Mouse (Mus musculus): Measurements from ENCODE around the gene H2-M10.4. TPM values are rescaled to one million over a fixed set of nuclear protein-coding genes. Genes with fewer than 3 reads are reported as not detected.

H2-M10.4 gene
- polyA plus RNA-seq, 1 experiment from 2014 or later = not detected

Other genes with a start within 250 kb of the H2-M10.4 start
- 85.0 and 91.8 TPM in 2 replicates for gene Rpp21, start 204.3 kb downstream of the H2-M10.4 start, polyA plus RNA-seq (2015; fragmentation: Nextera tagmentation; extraction: Ambion mirVana)
- gene Trim39, start 190.1 kb downstream of the H2-M10.4 start, polyA plus RNA-seq (2015; fragmentation: Nextera tagmentation; extraction: Ambion mirVana) = 10.4 and 11.7 TPM in 2 replicates
- 0.13 TPM in 1 of 2 replicates, not detected in the other for gene H2-M10.2, start 175.8 kb downstream of the H2-M10.4 start, polyA plus RNA-seq (2015; fragmentation: Nextera tagmentation; extraction: Ambion mirVana)
- not detected in 2 replicates for gene H2-M10.1, start 136.2 kb downstream of the H2-M10.4 start, polyA plus RNA-seq (2015; fragmentation: Nextera tagmentation; extraction: Ambion mirVana)
- gene H2-M10.3, start 93.9 kb downstream of the H2-M10.4 start, polyA plus RNA-seq (2015; fragmentation: Nextera tagmentation; extraction: Ambion mirVana) = not detected in 2 replicates
- gene H2-M11, start 84.7 kb upstream of the H2-M10.4 start, polyA plus RNA-seq (2015; fragmentation: Nextera tagmentation; extraction: Ambion mirVana) = not detected in 2 replicates
- gene H2-M9, start 180.3 kb upstream of the H2-M10.4 start, polyA plus RNA-seq (2015; fragmentation: Nextera tagmentation; extraction: Ambion mirVana) = not detected in 2 replicates
- not detected in 2 replicates for gene H2-M1, start 209.9 kb upstream of the H2-M10.4 start, polyA plus RNA-seq (2015; fragmentation: Nextera tagmentation; extraction: Ambion mirVana)

Measured in heart, embryonic 13.5 days (tissue).